Mouse (Mus musculus) brain, embryonic 18.5 days (tissue): Measurements from ENCODE around the gene Tm6sf1.
"Not testable (repeated sequence)": the region's sequence is repeated elsewhere in the genome, so short reads cannot be mapped to it uniquely, and the experiment has no call there.

Experiments used
- DNase-seq: peaks from one replicate; pipeline ENCODE4 v3.0.0-alpha.2; 2012; ENCODE audit warnings: low read depth, low spot score

Tm6sf1 gene

GRCm38 (mm10) chr7:81858968-81859721 lies at the start of gene Tm6sf1:
Gene Tm6sf1 (plus strand): TSS chr7:81859001.
- DNase-seq, result no peak

DNA sequence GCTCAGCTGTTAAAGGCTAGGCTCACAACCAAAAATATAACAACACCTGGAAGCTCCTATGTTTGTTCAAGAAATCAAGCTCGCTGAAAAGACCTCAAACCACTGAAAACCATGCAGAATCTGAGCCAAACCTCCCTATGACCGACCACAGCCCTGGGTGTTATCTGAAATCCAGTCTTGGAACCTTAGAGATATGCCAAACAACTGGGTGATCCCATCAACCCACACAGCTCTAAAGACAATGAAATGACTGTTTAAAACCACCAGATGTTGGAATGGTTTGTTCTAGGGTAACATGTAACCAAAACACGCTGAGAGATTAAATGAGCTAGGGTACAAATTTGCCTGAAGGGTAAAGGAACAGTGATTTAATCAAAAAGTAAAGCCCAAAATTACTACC lies 33.9 kb upstream of the Tm6sf1 start:
- no peak for DNase-seq

DNA sequence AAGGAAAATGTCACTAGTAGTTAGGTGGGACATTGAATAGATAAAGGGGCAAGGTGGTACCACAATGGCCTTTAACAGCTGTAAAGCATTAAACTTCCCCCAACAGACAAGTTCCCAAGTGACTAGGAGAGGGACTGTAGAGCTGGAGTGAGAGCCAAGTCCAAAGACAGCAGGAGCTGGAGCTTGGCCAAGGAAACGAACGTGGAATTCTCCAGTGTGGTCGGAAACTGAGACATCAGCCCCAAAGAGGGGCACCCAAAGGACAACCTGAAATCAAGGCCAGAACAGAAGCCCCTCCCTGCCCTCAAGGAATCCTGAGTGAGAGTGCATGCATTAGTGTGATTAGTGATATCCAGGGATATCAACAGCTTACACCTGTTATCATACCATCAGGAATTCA lies 33.4 kb upstream of the Tm6sf1 start:
- no peak for DNase-seq

GRCm38 (mm10) chr7:81827806-81828667 lies 30.8 kb upstream of the Tm6sf1 start:
- no peak for DNase-seq

DNA sequence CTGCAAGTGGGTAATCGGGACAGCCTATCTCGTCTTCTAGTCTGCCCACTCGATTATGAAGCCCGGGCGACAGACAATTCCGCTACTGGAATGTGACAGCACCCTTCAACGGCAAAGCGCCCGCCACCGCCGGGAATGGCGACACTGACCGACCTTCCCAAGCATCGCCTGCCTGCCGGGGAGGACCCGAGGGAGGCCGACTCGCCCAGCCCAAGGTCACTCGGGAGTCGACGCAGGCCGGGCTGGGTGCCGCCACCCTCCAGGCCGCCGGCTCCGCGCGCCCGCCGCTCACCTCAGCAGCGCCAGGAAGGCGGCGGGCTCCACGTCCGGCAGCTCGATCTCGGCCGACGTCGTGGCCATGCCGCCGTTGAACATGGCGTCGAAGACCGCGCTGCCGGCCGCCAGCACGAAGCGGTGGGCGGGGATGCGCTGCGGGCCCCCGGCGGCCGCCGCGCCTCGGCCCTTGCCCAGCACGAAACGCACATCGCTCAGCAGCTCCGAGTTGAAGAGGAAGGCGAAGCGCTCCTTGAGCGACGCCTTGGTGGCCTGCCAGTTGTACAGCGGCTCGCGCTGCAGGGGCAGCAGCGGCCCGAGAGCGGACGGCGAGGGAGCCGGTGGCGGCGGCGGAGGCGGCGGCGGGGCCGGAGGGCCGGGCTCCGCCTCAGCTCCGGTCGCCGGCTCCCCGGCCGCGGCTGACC lies 30.0 kb upstream of the Tm6sf1 start:
- peak; percentile 6 for DNase-seq

DNA sequence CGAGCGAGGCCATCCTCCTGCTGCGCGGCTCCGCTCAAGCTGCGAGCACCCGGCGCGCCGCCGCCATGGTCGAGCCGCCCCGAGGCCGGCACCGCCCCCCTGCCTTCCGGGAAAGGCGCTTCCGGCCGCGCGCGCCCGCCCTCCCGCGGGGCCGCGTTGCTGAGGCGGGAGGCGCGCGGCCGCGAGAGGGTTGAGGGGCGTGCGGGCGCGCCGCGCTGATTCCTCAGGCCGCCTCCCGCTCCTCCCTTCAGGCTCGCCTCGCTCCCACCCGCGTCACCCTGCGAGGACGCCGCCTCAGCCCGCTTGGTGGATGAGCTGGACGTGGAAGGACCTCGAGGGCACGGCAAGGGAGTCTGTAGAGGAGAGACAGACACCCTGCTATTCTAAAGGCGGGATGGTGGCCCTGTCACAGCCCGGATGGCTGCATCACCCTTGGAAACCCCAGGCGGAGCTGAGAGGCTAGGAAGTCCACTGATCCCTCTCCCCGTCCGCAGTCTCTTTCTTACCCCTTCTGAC lies 29.4 kb upstream of the Tm6sf1 start, which contains the start of gene Btbd1:
Gene Btbd1 (minus strand): TSS at position 53 of the 516 bp plus-strand sequence.
- peak; percentile 71 for DNase-seq

DNA sequence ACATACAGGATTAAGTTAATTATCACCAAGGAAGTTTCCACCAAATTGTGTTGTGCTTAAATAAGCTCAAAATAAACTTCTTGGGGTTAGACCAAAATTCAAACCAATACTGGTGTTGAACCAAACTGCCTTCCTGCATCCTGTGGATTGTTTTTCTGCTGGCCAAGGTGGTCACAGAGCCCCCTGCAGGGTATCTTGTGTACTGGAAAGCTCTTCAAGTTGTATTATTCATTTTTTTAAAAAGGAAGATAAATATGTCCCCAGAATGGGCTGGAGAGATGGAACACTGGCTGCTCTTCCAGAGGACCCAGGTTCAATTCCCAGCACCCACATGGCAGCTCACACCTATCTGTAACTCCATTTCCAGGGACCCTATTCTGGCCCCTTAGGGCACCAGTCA lies 24.0 kb upstream of the Tm6sf1 start:
- DNase-seq, result no peak

GRCm38 (mm10) chr7:81835430-81835829 lies 23.4 kb upstream of the Tm6sf1 start:
- no peak for DNase-seq

DNA sequence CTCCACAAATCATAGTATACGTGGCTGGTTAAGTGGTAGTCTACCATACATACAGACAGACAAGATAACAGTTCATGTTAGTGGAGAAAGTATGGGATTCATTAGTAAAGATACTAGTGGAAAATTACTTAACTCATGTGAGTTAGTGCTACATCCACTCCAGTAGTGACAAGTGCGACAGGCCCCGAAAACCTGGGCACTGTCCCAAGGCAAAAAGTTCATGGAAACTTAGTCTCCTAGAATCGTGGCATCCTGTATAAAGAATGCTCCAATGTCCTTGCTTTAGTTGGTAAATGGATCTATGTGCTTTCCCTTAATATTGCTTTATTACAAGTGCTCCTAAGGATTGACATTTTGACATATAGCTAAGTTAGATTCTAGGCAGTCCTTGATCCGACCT lies 21.0 kb upstream of the Tm6sf1 start:
- not testable (repeated sequence) for DNase-seq

- no peak for DNase-seq
Measured at GRCm38 (mm10) chr7:81839746-81840145, 19.1 kb upstream of the Tm6sf1 start.

- DNase-seq, result peak; percentile 14
Measured at GRCm38 (mm10) chr7:81840661-81841181, 18.1 kb upstream of the Tm6sf1 start.

DNA sequence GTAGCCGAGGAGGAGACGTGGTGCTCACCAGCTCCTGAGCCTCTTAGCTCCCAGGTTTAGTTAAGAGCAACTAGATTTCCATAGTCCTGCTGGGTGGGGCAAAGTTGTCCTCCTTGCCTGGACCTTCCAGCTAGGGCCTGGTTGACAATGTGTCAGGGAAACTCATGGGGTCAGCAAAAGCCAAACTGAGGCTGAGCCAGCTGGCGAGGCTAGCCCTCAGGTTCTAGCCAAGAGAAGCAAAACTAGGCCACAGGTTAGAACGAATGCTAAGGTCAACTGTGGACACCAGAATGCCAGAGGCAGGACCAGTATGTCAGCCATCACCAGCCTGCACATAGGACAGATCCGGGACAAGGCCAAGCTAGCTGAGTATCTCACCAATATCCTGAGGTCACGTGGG lies 17.4 kb upstream of the Tm6sf1 start:
- no peak for DNase-seq

- DNase-seq, result no peak
Measured at GRCm38 (mm10) chr7:81842141-81842540, 16.7 kb upstream of the Tm6sf1 start.

DNA sequence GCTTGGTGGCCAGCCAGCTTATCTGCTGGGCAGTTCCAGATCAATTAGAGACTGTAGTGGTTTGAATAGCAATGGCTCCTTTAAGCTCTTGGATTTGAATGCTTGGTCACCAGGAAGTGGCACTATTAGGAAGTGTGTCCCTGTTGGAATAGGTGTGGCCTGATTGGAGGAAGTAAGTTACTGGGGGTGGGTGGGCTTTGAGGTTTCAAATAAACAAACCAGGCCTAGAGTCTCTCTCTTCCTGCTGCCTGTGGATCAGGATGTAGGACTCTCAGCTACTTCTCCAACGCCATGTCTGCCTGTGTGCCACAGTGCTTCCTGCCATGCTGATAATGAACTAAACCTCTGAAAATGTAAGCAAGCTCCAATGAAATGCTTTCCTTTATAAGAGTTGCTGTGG lies 15.8 kb upstream of the Tm6sf1 start:
- DNase-seq, result no peak

DNA sequence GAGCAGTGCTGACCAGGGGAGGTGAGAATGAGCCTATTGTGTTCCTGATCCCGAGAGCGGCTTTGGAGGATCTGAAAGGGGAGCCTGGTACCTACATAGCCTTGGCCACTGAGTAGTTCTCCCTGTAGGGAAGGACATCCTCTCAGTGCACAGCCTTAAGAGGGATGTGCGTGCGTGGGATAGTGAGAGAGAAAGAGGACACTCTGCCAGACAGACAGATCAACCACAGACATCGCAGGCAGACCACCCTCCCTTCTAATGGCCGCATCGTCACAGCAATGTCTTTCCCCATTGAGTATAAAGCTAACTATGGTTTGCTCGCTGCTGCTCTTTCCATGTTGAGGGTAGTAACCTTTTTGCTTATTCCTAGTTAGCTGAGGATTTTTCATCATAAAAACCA lies 14.9 kb upstream of the Tm6sf1 start:
- no peak for DNase-seq

DNA sequence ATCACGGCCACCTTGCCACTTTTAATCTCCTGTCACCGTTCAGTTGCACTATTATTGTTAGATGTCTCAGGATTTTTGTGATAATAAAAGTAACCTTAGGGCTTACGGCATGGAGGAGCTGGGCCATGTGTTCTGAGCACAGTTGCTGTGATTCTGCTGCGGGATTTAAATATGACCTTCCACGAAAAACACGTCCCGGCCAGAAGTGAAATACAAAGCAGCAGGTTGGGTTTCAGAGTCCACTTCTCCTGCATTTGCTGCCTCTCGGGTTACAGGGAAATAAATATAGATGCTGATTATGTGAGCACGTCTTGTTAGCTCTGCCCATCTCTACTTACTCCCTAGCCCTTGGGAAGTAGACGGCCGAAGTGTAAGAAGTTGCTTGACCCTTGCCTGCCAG lies 14.0 kb upstream of the Tm6sf1 start:
- DNase-seq, result no peak

- DNase-seq, result no peak
Measured at GRCm38 (mm10) chr7:81845313-81845712, 13.5 kb upstream of the Tm6sf1 start.

- DNase-seq, result no peak
Measured at GRCm38 (mm10) chr7:81846008-81846407, 12.8 kb upstream of the Tm6sf1 start.

DNA sequence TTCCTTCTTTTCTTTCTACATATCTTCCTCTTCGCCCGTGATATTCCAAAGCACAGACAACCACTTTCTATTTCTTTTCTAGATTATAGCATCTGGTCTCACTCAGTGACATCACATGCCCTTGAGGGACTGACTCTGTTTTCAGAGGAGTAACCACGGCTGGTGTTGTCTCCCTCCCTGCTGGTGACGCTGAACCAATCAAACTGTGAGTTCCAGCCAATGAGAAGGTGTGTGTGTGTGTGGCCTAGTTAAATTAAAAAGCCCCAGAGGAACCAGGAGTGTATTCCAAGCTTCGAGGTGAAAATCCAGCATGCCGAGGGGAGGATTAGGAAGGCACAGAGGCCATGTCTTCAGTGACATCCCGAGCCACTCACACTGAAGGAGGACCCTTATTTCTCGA lies 11.8 kb upstream of the Tm6sf1 start:
- no peak for DNase-seq

GRCm38 (mm10) chr7:81847777-81848176 lies 11.0 kb upstream of the Tm6sf1 start:
- no peak for DNase-seq

- no peak for DNase-seq
Measured at GRCm38 (mm10) chr7:81849214-81849613, 9.6 kb upstream of the Tm6sf1 start.

DNA sequence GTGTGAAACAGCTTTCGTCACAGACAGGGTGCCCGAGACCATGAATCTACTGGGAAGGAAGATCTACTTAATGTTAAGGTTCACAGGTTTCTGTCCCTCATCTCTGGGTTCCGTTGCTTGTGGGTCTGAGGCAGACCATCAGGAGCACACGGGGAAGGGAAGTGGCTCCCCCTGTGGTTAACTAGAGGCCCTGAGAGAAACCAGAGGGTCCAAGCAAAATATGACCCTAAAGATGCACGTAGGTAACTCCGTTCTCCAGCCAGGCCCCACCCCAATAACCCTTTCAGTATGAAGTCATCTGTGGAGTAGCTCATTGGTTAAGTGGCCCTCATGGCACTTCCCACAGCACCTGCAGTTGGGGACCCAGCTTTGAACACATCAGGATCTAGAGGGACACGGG lies 9.2 kb upstream of the Tm6sf1 start:
- no peak for DNase-seq
